Mouse (Mus musculus): ENCODE measurements around the gene Fv1. TPM values are rescaled to one million over a fixed set of nuclear protein-coding genes. Genes with fewer than 3 reads are reported as not detected.
A peak's percentile ranks its signal among the peaks of the same experiment; 100 is the strongest.

The Fv1 gene
- total and polyA plus RNA-seq, 3 experiments = not detected

DNA sequence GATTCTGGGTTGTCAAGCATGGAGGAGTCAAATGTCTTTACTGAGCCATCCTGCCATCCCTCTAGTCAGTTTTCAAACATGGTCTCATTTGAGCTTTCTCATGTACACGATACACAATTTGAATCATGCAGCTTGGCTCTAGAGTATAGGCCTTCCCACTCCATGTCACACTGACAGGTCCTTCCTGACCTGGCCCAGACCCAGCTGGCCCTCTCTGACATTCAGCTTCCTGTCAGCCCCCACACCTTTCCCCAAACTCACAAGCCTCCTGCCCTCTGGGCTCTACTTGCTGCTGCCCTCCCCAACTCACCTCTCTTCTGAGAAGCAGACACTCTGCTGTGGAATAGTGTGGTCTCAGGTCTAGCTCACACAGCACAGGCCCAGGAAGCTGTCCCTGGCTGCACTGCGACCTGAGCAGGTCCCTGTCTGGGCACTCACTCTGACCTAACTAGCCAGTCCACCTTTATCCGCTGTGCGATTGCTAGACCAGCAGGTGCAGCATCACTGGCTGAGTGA lies 27.1 kb downstream of the Fv1 start:
- no peak for ATAC-seq (ENCODE audit: extremely low read depth, insufficient number of reproducible peaks, low FRiP score, poor library complexity, severe bottlenecking)
- Histone ChIP-seq H3K4me3 (ENCODE audit: low read depth, low read length) (no peak overlapping the region), H3K27me3 (ENCODE audit: insufficient read depth, low read length) (no peaks in the 10 kb centered on the region), H3K4me1 (ENCODE audit: insufficient read depth, low read depth, low read length) (no peaks in the 10 kb centered on the region), H3K9me3 (replicated peaks) (no peaks in the 10 kb centered on the region), H3K36me3 (replicated peaks) (peaks cover 95% of the 10 kb centered on the region)
- DNase-seq (ENCODE audit: low spot score) = no peak
- no peak for TF ChIP-seq GATA1 (IDR thresholded peaks at IDR 0.05; ENCODE audit: borderline replicate concordance, low read length)

- Histone ChIP-seq H3K4me3 (ENCODE audit: low read depth, low read length) (no peak overlapping the region), H3K4me1 (ENCODE audit: insufficient read depth, low read depth, low read length) (no peaks in the 10 kb centered on the region), H3K36me3 (replicated peaks) (peaks cover 94% of the 10 kb centered on the region), H3K27me3 (ENCODE audit: insufficient read depth, low read length) (no peaks in the 10 kb centered on the region), H3K9me3 (replicated peaks) (no peaks in the 10 kb centered on the region)
- ATAC-seq (ENCODE audit: extremely low read depth, insufficient number of reproducible peaks, low FRiP score, poor library complexity, severe bottlenecking) = no peak
- no peak for TF ChIP-seq GATA2 (IDR thresholded peaks at IDR 0.05; ENCODE audit: borderline replicate concordance, low read depth, low read length)
- no peak for TF ChIP-seq POLR2AphosphoS5 (IDR thresholded peaks at IDR 0.05; ENCODE audit: insufficient replicate concordance, low read depth, low read length)
- TF ChIP-seq TAL1 (conservative IDR thresholded peaks at IDR 0.05; ENCODE audit: low read depth, low read length) = no peak
- DNase-seq (ENCODE audit: low spot score) = no peak
These were observed 27.6 kb downstream of the Fv1 start for GRCm38 (mm10) chr4:147896411-147896810.

- H3K4me3 ChIP-seq (ENCODE audit: low read depth, low read length) = no peak overlapping the region
- no peaks in the 10 kb centered on the region for H3K27me3 ChIP-seq (ENCODE audit: insufficient read depth, low read length)
- TF ChIP-seq POLR2AphosphoS5 (IDR thresholded peaks at IDR 0.05; ENCODE audit: insufficient replicate concordance, low read depth, low read length) = no peak
- TF ChIP-seq CTCF (IDR thresholded peaks at IDR 0.05; ENCODE audit: low read depth, low read length) = no peak
- no peak for TF ChIP-seq GATA2 (IDR thresholded peaks at IDR 0.05; ENCODE audit: borderline replicate concordance, low read depth, low read length)
- TF ChIP-seq TAL1 (conservative IDR thresholded peaks at IDR 0.05; ENCODE audit: low read depth, low read length) = no peak
- no peak for TF ChIP-seq GATA1 (IDR thresholded peaks at IDR 0.05; ENCODE audit: borderline replicate concordance, low read length)
- DNase-seq (ENCODE audit: low spot score) (no peak), ATAC-seq (ENCODE audit: extremely low read depth, insufficient number of reproducible peaks, low FRiP score, poor library complexity, severe bottlenecking) (no peak)
- no peaks in the 10 kb centered on the region for H3K4me1 ChIP-seq (ENCODE audit: insufficient read depth, low read depth, low read length)
- H3K36me3 ChIP-seq (replicated peaks) = peaks cover 94% of the 10 kb centered on the region
- no peaks in the 10 kb centered on the region for H3K9me3 ChIP-seq (replicated peaks)
These were observed 28.6 kb downstream of the Fv1 start for GRCm38 (mm10) chr4:147897348-147897747.

- Histone ChIP-seq H3K27me3 (ENCODE audit: insufficient read depth, low read length) (no peaks in the 10 kb centered on the region), H3K4me1 (ENCODE audit: insufficient read depth, low read depth, low read length) (peaks cover 18% of the 10 kb centered on the region), H3K36me3 (replicated peaks) (peaks cover 80% of the 10 kb centered on the region), H3K4me3 (ENCODE audit: low read depth, low read length) (no peak overlapping the region), H3K9me3 (replicated peaks) (no peaks in the 10 kb centered on the region)
- TF ChIP-seq CTCF (IDR thresholded peaks at IDR 0.05; ENCODE audit: low read depth, low read length) = no peak
- no peak for TF ChIP-seq GATA1 (IDR thresholded peaks at IDR 0.05; ENCODE audit: borderline replicate concordance, low read length)
- no peak for TF ChIP-seq POLR2AphosphoS5 (IDR thresholded peaks at IDR 0.05; ENCODE audit: insufficient replicate concordance, low read depth, low read length)
- DNase-seq (ENCODE audit: low spot score) (no peak), ATAC-seq (ENCODE audit: extremely low read depth, insufficient number of reproducible peaks, low FRiP score, poor library complexity, severe bottlenecking) (no peak)
These were observed 31.7 kb downstream of the Fv1 start for GRCm38 (mm10) chr4:147900452-147900851.

DNA sequence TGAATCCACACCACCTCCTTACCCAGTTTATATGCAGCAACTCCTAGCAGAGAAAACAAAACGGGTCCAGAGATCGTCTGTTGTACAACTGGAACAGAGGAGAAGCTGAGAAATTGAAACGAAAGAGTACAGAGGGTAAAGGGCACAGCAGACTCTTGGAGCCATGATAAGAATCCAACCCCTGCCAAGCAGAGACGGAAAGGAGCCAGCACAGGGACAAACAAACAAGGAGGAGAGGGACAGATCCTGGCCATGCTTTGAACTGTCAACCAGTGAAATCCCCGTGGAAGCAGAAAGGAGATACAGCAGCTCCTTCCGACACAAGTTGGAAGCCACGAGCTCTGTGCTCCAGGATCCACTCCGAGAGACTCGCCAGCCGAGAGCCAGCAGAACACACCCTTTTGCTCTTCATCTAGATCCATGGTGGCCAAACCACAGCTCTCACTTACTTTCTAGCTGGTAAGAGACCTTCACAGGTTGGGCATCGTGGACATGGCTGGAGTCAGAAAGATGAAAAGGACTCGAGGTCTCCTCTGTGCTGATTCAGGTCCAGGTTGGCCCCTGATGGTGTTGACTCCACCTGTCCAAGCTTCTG lies 34.2 kb downstream of the Fv1 start:
- peaks cover 54% of the 10 kb centered on the region for H3K36me3 ChIP-seq (replicated peaks)
- no peak overlapping the region; the same call in 1 of the 2 replicates for H3K4me3 ChIP-seq (ENCODE audit: low read depth, low read length)
- TF ChIP-seq CTCF (IDR thresholded peaks at IDR 0.05; ENCODE audit: low read depth, low read length) (no peak), GATA2 (IDR thresholded peaks at IDR 0.05; ENCODE audit: borderline replicate concordance, low read depth, low read length) (no peak), POLR2AphosphoS5 (IDR thresholded peaks at IDR 0.05; ENCODE audit: insufficient replicate concordance, low read depth, low read length) (no peak), TAL1 (conservative IDR thresholded peaks at IDR 0.05; ENCODE audit: low read depth, low read length) (no peak), GATA1 (IDR thresholded peaks at IDR 0.05; ENCODE audit: borderline replicate concordance, low read length) (no peak)
- ATAC-seq (ENCODE audit: extremely low read depth, insufficient number of reproducible peaks, low FRiP score, poor library complexity, severe bottlenecking) (no peak), DNase-seq (ENCODE audit: low spot score) (no peak)
- H3K9me3 ChIP-seq (replicated peaks) = no peaks in the 10 kb centered on the region
- no peaks in the 10 kb centered on the region for H3K27me3 ChIP-seq (ENCODE audit: insufficient read depth, low read length)
- peaks cover 18% of the 10 kb centered on the region for H3K4me1 ChIP-seq (ENCODE audit: insufficient read depth, low read depth, low read length)

DNA sequence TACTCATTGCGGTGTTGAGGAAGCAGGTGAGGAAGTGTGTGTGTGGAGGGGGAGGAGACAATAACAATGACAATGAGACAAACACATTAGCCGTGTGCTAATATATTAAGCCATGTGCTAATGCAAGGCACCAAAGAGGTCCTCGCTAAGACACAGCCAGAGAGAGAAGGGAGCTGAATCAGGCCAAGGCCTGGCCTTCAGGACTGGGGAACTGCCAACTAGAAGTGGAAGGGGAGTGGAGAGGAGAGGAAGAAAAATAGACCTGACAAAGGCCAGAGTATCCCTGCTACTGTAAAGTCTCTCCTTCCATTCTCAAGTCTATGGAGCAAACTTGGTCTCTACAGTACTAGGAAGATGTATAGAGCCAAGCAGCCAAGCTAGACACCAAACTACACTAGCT lies 34.8 kb downstream of the Fv1 start:
- Histone ChIP-seq H3K4me3 (ENCODE audit: low read depth, low read length) (peak overlapping the region; percentile 94), H3K4me1 (ENCODE audit: insufficient read depth, low read depth, low read length) (peaks cover 18% of the 10 kb centered on the region), H3K9me3 (replicated peaks) (no peaks in the 10 kb centered on the region), H3K36me3 (replicated peaks) (peaks cover 48% of the 10 kb centered on the region), H3K27me3 (ENCODE audit: insufficient read depth, low read length) (0 out of 2 replicates have a peak, but pooled peaks cover under 1% of the 10 kb centered on the region)
- peak; percentile 5 for DNase-seq (ENCODE audit: low spot score)
- TF ChIP-seq GATA1 (IDR thresholded peaks at IDR 0.05; ENCODE audit: borderline replicate concordance, low read length) (no peak), GATA2 (IDR thresholded peaks at IDR 0.05; ENCODE audit: borderline replicate concordance, low read depth, low read length) (no peak), CTCF (IDR thresholded peaks at IDR 0.05; ENCODE audit: low read depth, low read length) (no peak), TAL1 (conservative IDR thresholded peaks at IDR 0.05; ENCODE audit: low read depth, low read length) (no peak), POLR2AphosphoS5 (IDR thresholded peaks at IDR 0.05; ENCODE audit: insufficient replicate concordance, low read depth, low read length) (no peak)
- ATAC-seq (ENCODE audit: extremely low read depth, insufficient number of reproducible peaks, low FRiP score, poor library complexity, severe bottlenecking) = no peak

All from G1E (cell line).